Mouse (Mus musculus) midbrain, embryonic 16.5 days (tissue): ENCODE measurements around the gene Gmpr2. TPM values are rescaled to one million over a fixed set of nuclear protein-coding genes. Genes with fewer than 3 reads are reported as not detected.

ENCODE experiments used
- ATAC-seq: fragments of 200-750 bp; cut with Nextera tagmentation; 2 replicates; pipeline ENCODE4 v1.8.0; 2017; ENCODE audit warnings: moderate TSS enrichment
- H3K27ac ChIP-seq: fragments of 300-500 bp; sonication (generic); 2 replicates; pipeline ENCODE4 v1.5.1; 2014; ENCODE audit warnings: mild to moderate bottlenecking, low read length, mixed read lengths
- H3K27me3 ChIP-seq: fragments of 300-500 bp; sonication (generic); 2 replicates; pipeline ENCODE4 v1.6.1; 2014; ENCODE audit warnings: low read depth, low read length, mixed read lengths; ENCODE audit not compliant: control insufficient read depth, insufficient read depth
- H3K36me3 ChIP-seq: fragments of 300-500 bp; sonication (generic); 2 replicates; pipeline ENCODE4 v1.6.1; 2014; ENCODE audit warnings: mild to moderate bottlenecking, low read length, moderate library complexity, mixed read lengths; ENCODE audit not compliant: control insufficient read depth, insufficient read depth
- H3K4me1 ChIP-seq: fragments of 300-500 bp; sonication (generic); 2 replicates; pipeline ENCODE4 v1.6.1; 2014; ENCODE audit warnings: mild to moderate bottlenecking, low read length, mixed read lengths; ENCODE audit not compliant: control insufficient read depth, insufficient read depth
- H3K4me2 ChIP-seq: fragments of 300-500 bp; sonication (generic); 2 replicates; pipeline ENCODE4 v1.6.1; 2014; ENCODE audit warnings: mild to moderate bottlenecking, low read length, mixed read lengths
- H3K4me3 ChIP-seq: fragments of 300-500 bp; sonication (generic); 2 replicates; pipeline ENCODE4 v1.5.1; 2014; ENCODE audit warnings: low read depth, mild to moderate bottlenecking, low read length, moderate library complexity, mixed read lengths
- H3K9ac ChIP-seq: fragments of 300-500 bp; sonication (generic); 2 replicates; pipeline ENCODE4 v1.6.1; 2014; ENCODE audit warnings: low read depth, low read length, mixed read lengths
- H3K9me3 ChIP-seq: fragments of 300-500 bp; sonication (generic); replicated peaks from 2 replicates; pipeline ENCODE4 v1.6.1; 2014; ENCODE audit warnings: mild to moderate bottlenecking, low read length, mixed read lengths; ENCODE audit not compliant: control insufficient read depth, poor library complexity, severe bottlenecking
- WGBS: fragments of 180-500 bp; shearing (Covaris S2); extraction: QIAGEN DNeasy Blood & Tissue Kit; methylation state at CpG from one replicate; pipeline ENCODE4 v1.1.7; 2014; 5-methylcytosine and 5-hydroxymethylcytosine counted together
- polyA plus RNA-seq: library from polyadenylated mRNA; unstranded; fragments of >200 nt; fragmentation: Nextera tagmentation; extraction: Ambion mirVana; gene quantifications from 2 replicates; pipeline ENCODE4 v1.2.1, GENCODE M21; 2015

The Gmpr2 gene
- polyA plus RNA-seq, result 52.5 and 52.7 TPM in 2 replicates

DNA sequence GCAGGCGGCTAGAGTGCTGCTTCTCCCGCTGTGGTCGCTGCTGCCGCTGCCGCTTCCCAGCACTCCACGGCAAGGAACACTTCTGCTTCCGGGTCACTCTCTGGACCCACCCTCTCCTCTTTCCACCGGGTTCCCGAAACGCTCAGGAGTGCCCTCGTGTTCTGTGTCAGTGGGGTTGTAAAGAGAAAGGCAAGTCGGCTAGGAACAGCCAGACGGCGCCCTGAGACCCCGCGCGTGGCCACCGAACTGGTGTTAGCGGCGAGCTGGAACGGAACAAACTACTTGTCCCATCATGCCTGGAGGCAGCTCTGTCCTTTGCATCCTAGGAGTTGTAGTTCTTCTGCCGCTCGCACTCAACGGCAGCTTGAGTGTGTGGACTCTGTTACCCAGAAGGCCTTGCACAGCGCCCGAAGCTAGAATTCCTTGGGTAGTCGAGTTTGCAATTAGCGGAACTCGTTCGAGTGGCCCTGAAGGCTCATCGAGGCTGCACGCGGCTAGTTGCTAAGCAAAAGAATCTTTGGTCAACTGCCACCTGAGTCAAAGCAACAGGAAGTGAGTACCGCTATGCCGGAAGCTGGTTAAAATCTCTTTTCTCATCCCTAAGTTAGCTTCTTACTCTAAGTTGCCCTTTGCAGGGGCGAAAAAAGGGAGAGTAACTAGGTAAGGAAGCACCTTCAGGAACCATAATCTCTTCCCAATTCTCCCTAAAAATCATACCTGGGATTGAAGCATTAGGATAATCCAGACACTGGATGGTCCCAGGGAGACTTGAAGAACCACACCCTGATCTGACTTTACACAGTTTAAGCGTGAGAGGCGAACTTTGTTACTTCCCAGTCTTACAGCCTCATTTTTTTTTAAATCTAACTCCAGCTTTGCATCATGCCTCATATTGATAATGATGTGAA, at the start of gene Gmpr2, which contains the start of gene Nedd8:
Gene Gmpr2 (plus strand): TSS at position 109 of the 908 bp plus-strand sequence.
Gene Nedd8 (minus strand): TSS at position 292 of the 908 bp plus-strand sequence.
- Histone ChIP-seq H3K4me3 (peak within 1 kb of the TSS; percentile 85), H3K27ac (peak within 1 kb of the TSS; percentile 90)
- 1% methylated on average over 38 of the region's 38 CpGs for WGBS

DNA sequence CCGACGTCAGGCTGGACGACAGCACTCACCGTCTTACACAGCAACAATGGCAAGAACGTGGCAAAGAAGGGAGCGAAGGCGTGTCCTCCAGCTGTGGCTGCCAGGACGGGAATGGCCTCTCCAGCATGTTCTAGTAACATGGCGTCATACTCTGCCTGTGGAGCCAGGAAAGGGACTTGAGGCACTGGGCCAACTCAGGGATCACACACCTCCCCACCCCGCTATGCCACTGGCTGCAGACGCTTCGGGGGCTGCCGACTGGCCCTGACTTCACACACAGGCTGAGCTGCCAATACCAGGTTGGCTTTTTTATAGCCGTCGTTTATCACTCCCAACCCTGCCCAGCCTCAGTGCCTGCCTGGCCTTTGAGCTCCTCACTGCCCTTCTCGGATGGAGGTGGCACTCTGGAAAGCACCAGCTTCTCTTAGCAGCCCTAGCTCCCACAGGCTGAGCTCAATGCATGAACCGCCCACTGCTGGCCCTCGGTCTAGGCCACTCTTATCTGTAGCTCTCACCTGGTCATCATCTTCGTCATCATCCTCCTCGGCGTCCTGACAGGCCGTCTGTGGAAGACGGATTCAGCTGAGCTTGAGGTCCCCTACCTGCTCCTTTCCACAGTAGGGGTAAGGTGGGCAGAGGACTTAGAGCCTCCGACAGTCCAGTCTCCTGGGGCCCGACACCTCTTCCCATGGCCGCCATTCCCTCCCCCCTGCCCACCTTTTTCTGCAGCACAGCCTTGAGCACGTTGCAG, 43.5 kb upstream of the Gmpr2 start:
- no peak overlapping the region for H3K4me3 ChIP-seq
- ATAC-seq, result no peak
- no peak overlapping the region for H3K27ac ChIP-seq
- no peak overlapping the region for H3K9ac ChIP-seq
- peaks cover 59% of the 10 kb centered on the region for H3K36me3 ChIP-seq
- 97% methylated on average over 26 of the region's 27 CpGs for WGBS
- H3K4me1 ChIP-seq, result no peaks in the 10 kb centered on the region
- no peak overlapping the region for H3K4me2 ChIP-seq
- H3K9me3 ChIP-seq, result no peaks in the 10 kb centered on the region
- no peaks in the 10 kb centered on the region for H3K27me3 ChIP-seq

More for the DNA sequence above, at the start of gene Gmpr2, which contains the start of gene Nedd8:
- H3K36me3 ChIP-seq, result peaks cover 8% of the 10 kb centered on the region
- H3K9me3 ChIP-seq, result no peaks in the 10 kb centered on the region
- ATAC-seq, result peak; percentile 98
- H3K9ac ChIP-seq, result peak within 1 kb of the TSS; percentile 85
- H3K4me1 ChIP-seq, result peaks cover 19% of the 10 kb centered on the region
- H3K4me2 ChIP-seq, result peak within 1 kb of the TSS; percentile 85
- H3K27me3 ChIP-seq, result no peaks in the 10 kb centered on the region

- no peak for ATAC-seq
- Histone ChIP-seq H3K9ac (no peak overlapping the region), H3K4me1 (0 out of 2 replicates have a peak, but pooled peaks cover 1% of the 10 kb centered on the region), H3K36me3 (peaks cover 61% of the 10 kb centered on the region), H3K27ac (no peak overlapping the region), H3K4me2 (no peak overlapping the region), H3K27me3 (no peaks in the 10 kb centered on the region), H3K9me3 (no peaks in the 10 kb centered on the region), H3K4me3 (no peak overlapping the region)
- WGBS, result 47% methylated on average over 5 of the region's 5 CpGs
Observed at GRCm38 (mm10) chr14:55629312-55629711, 42.4 kb upstream of the Gmpr2 start.

DNA sequence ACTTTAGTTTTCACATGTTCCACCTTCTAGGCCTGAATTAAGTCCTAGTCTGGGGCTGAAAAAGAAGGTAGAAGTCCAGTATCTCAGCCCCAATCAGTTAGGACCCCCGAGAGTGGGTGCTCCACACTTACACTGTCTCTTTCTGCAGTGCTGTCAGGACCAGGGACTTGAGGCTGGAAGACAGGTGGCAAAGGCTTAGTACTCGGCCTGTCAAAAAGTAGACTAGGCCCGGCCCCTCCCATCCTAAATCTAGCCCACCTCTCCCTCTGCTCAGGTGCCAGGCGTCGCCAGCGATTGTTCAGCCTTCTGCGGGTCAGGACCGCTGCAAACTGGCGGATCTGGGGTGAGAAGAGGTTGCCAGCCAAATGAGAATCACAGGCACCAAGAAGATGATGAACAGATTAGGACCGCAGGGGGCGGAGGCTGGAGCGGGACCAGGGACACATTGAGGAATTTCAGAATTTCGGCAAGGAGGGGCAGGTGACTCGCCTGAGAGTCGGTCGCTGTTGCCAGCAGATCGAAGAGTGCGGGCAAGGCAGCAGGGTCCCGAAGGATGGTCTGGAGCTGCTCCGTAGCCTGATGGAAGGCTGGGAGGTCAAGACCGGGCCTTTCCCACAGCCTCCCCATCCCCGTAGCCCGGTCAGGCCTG, 36.7 kb upstream of the Gmpr2 start:
- Histone ChIP-seq H3K36me3 (peaks cover 26% of the 10 kb centered on the region), H3K9ac (peak overlapping the region; percentile 91), H3K4me3 (peak overlapping the region; percentile 78), H3K9me3 (no peaks in the 10 kb centered on the region), H3K27ac (peak overlapping the region; percentile 81), H3K4me1 (peaks cover 13% of the 10 kb centered on the region), H3K27me3 (no peaks in the 10 kb centered on the region), H3K4me2 (peak overlapping the region; percentile 97)
- ATAC-seq, result peak; percentile 27
- 3% methylated on average over 23 of the region's 23 CpGs for WGBS

- no peaks in the 10 kb centered on the region for H3K27me3 ChIP-seq
- H3K9me3 ChIP-seq, result no peaks in the 10 kb centered on the region
- H3K4me3 ChIP-seq, result peak within 1 kb of the TSS; percentile 78
- 2% methylated on average over 31 of the region's 33 CpGs for WGBS
- peak within 1 kb of the TSS; percentile 81 for H3K27ac ChIP-seq
- peak within 1 kb of the TSS; percentile 97 for H3K4me2 ChIP-seq
- H3K9ac ChIP-seq, result peak within 1 kb of the TSS; percentile 91
- ATAC-seq, result peak; percentile 94
- H3K36me3 ChIP-seq, result peaks cover 25% of the 10 kb centered on the region
- peaks cover 13% of the 10 kb centered on the region for H3K4me1 ChIP-seq
Observed at GRCm38 (mm10) chr14:55635523-55636007, 36.2 kb upstream of the Gmpr2 start, which contains the start of gene Ipo4. Ipo4 (minus strand) TSS chr14:55635957.

DNA sequence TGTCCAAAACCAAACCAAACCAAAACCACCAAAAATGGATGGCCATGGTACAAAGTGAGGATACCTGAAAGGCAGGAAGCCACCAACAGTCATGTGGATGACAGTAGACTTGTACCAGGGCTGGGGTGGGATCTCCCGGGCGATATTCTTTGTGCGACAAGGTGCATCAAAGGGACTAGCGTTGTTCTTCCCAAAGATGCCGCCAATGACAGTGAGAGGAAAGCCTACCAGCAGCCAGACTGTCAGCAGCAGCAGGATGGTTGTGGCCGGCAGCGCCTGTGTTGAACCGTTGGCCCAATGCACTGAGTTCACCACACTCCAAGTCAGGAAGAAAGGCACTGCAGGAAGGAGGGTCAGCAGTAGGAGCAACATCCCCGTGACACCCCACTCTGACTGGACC, 33.9 kb upstream of the Gmpr2 start, which contains the start of gene Gm49378:
Gene Gm49378 (minus strand): TSS at position 101 of the 400 bp plus-strand sequence.
- no peak for ATAC-seq
- H3K9me3 ChIP-seq, result no peaks in the 10 kb centered on the region
- peaks cover 17% of the 10 kb centered on the region for H3K36me3 ChIP-seq
- H3K4me1 ChIP-seq, result peaks cover 19% of the 10 kb centered on the region
- H3K27me3 ChIP-seq, result no peaks in the 10 kb centered on the region
- H3K4me3 ChIP-seq, result no peak within 1 kb of the TSS
- H3K27ac ChIP-seq, result no peak within 1 kb of the TSS
- H3K4me2 ChIP-seq, result no peak within 1 kb of the TSS
- H3K9ac ChIP-seq, result no peak within 1 kb of the TSS
- WGBS, result 96% methylated on average over 9 of the region's 9 CpGs

GRCm38 (mm10) chr14:55640816-55641215, 30.9 kb upstream of the Gmpr2 start:
- H3K27ac ChIP-seq, result no peak overlapping the region
- peaks cover 8% of the 10 kb centered on the region for H3K36me3 ChIP-seq
- no peaks in the 10 kb centered on the region for H3K27me3 ChIP-seq
- H3K4me3 ChIP-seq, result no peak overlapping the region
- H3K9me3 ChIP-seq, result no peaks in the 10 kb centered on the region
- no peak overlapping the region for H3K4me2 ChIP-seq
- WGBS, result 98% methylated on average over 14 of the region's 14 CpGs
- H3K9ac ChIP-seq, result no peak overlapping the region
- ATAC-seq, result no peak
- peaks cover 20% of the 10 kb centered on the region for H3K4me1 ChIP-seq

DNA sequence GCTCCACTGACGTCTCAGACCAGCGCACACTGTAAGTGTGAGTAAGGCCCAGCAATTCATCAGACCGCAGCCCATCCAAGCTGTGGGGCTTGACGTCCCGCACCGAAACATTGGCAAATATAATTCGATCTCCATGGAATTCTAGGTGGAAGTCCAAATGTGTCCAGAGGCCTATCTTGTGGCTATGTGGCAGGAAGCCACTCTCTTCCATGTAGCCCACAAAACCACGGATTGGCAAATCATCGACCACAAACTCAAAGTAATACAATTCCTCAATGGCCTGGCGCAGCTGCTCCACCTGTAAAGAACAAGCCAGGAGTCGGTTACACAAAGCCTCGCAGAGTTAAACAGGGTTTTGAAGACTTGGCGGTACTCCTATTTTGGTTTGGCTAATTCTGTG, 30.4 kb upstream of the Gmpr2 start:
- Histone ChIP-seq H3K36me3 (peaks cover 8% of the 10 kb centered on the region), H3K4me3 (no peak overlapping the region), H3K9ac (no peak overlapping the region), H3K4me1 (peaks cover 16% of the 10 kb centered on the region), H3K4me2 (no peak overlapping the region), H3K27ac (no peak overlapping the region), H3K9me3 (no peaks in the 10 kb centered on the region), H3K27me3 (no peaks in the 10 kb centered on the region)
- no peak for ATAC-seq
- WGBS, result 98% methylated on average over 13 of the region's 13 CpGs
